Mouse (Mus musculus) cortical plate, adult 2 months (tissue): ENCODE measurements around the gene Rgma.

Experiments
- CTCF ChIP-seq: fragments of 200-500 bp; IDR thresholded peaks from 2 replicates; pipeline ENCODE4 v1.5.1; 2011; ENCODE audit warnings: mild to moderate bottlenecking, control low read depth, low read length; ENCODE audit not compliant: insufficient read depth; ENCODE audit errors: extremely low read depth
- POLR2A ChIP-seq: fragments of 200-500 bp; IDR thresholded peaks from 2 replicates; pipeline ENCODE4 v1.6.1; 2011; ENCODE audit warnings: mild to moderate bottlenecking, low read length, control low read depth; ENCODE audit not compliant: insufficient read depth; ENCODE audit errors: extremely low read depth

DNA sequence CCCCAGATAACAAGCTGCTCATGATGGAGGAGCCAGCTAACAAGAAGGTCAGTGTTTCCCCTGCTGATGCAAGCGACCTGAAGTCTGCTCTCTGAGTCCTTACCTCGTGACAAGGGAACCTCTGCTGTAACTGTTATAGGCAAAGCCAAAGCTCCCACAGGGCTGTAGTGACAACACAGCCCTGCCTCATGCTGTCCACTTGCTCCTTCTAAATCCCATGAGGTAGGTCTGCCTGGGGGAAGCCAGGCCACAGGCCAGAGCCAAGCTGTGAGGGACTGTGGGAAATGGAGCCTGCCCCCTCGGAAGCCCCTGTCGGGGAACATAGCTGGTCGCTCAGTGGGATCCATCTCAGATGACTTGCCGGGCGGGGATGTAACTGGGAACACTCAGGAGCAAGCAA lies 43.7 kb upstream of the Rgma start:
- TF ChIP-seq POLR2A (no peak), CTCF (no peak)
